Mouse (Mus musculus) E14TG2a.4 (cell line): ENCODE data around the gene Vax1.

Experiments
- H3K27me3 ChIP-seq: 2 replicates; pipeline ENCODE4 v1.6.1; 2014; ENCODE audit warnings: low read length, control low read depth; ENCODE audit not compliant: insufficient read depth
- H3K36me3 ChIP-seq: 2 replicates; pipeline ENCODE4 v1.6.1; 2014; ENCODE audit warnings: low read length, control low read depth; ENCODE audit not compliant: insufficient read depth
- H3K4me1 ChIP-seq: replicated peaks from 2 replicates; pipeline ENCODE4 v1.6.1; 2014; ENCODE audit warnings: low read depth, low read length, control low read depth
- H3K4me3 ChIP-seq: replicated peaks from 2 replicates; pipeline ENCODE4 v1.5.1; 2014; ENCODE audit warnings: mild to moderate bottlenecking, low read length
- H3K9me3 ChIP-seq: 2 replicates; pipeline ENCODE4 v1.6.1; 2014; ENCODE audit warnings: low read length, control low read depth
- CTCF ChIP-seq: conservative IDR thresholded peaks from 2 replicates; pipeline ENCODE4 v1.5.1; 2014; ENCODE audit warnings: low read length
- NANOG ChIP-seq: IDR thresholded peaks from 2 replicates; pipeline ENCODE4 v1.6.1; 2014; ENCODE audit warnings: borderline replicate concordance, low read length, mixed read lengths
- POU5F1 ChIP-seq: IDR thresholded peaks from 2 replicates; pipeline ENCODE4 v1.6.1; 2014; ENCODE audit warnings: low read length, borderline replicate concordance

The Vax1 gene

DNA sequence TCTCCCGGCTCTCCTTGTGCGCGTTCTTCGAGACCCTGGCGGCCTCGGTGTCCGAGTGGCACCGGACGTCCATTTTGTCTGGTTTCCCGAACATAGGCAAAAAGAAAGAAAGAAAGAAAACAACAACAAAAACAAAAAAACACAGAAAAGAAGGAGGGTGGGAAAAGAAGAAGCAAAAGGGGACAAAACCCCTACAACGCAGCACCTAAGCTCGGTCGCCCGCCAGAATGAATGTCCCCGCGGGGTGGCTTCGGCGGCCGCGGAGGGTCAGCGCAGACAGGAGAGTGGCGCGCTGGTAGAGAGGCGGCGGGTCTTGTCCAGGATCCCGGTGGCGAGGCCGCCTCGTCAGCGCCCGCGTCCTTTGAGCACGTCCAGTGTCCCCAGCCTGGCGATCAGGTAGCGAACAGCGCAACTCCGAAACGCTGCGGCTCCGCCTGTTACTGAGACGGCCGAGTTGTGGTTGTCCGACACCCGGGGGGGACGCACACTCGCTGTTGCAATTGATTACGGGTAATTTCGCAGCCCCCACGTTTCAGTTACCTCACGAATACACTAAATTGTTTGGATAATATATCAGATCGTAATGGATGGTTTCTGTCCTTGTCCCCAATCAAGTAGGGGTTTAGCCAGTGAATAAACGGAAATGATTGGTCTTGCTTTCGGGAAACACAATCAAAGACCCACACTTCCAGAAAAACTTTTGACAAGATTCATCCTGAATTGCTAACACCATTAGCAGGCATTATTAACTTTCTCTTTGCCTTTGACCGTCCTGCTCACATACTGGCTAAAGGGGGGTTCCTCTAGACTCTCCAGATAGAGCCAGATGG, at the start of gene Vax1:
Gene Vax1, minus strand, starts transcription at position 121 of the 830 bp plus-strand sequence.
- TF ChIP-seq CTCF (no peak), NANOG (no peak), POU5F1 (no peak)
- Histone ChIP-seq H3K36me3 (no peaks in the 10 kb centered on the region), H3K4me3 (peak within 1 kb of the TSS; percentile 74), H3K27me3 (peaks cover 94% of the 10 kb centered on the region), H3K9me3 (no peaks in the 10 kb centered on the region), H3K4me1 (peaks cover 51% of the 10 kb centered on the region)

DNA sequence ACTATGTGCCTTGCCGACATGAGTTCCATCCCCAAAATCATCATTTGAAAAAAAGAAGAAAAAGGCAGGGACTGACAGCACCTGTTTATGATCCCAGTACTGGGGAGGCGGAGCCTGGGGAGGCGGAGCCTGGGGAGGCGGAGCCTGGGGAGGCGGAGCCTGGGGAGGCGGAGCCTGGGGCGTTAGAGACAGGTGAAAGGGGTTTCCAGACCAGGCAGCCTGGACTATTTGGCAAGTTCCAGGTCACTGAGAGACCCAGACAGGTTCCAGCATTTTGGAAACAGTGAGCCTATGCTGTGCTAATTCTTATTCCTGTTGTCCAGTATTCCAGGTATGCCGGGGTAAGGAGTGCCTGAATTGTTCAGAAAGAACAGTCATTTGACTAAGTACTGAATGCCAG, 49.1 kb upstream of the Vax1 start, which contains the start of gene Kcnk18:
Gene Kcnk18, plus strand, starts transcription at position 224 of the 400 bp plus-strand sequence.
- no peaks in the 10 kb centered on the region for H3K36me3 ChIP-seq

GRCm38 (mm10) chr19:59216891-59217290, 47.0 kb upstream of the Vax1 start:
- Histone ChIP-seq H3K4me1 (peaks cover 18% of the 10 kb centered on the region), H3K36me3 (no peaks in the 10 kb centered on the region), H3K27me3 (peaks cover 14% of the 10 kb centered on the region; the same call in 1 of the 2 replicates), H3K4me3 (no peak overlapping the region), H3K9me3 (no peaks in the 10 kb centered on the region)
- TF ChIP-seq NANOG (no peak), CTCF (no peak), POU5F1 (no peak)

More for the DNA sequence above, 49.1 kb upstream of the Vax1 start, which contains the start of gene Kcnk18:
- TF ChIP-seq CTCF (no peak), POU5F1 (no peak), NANOG (no peak)
- Histone ChIP-seq H3K4me1 (peaks cover 18% of the 10 kb centered on the region), H3K9me3 (no peaks in the 10 kb centered on the region), H3K4me3 (peak within 1 kb of the TSS; percentile 69), H3K27me3 (peaks cover 14% of the 10 kb centered on the region; the same call in 1 of the 2 replicates)

DNA sequence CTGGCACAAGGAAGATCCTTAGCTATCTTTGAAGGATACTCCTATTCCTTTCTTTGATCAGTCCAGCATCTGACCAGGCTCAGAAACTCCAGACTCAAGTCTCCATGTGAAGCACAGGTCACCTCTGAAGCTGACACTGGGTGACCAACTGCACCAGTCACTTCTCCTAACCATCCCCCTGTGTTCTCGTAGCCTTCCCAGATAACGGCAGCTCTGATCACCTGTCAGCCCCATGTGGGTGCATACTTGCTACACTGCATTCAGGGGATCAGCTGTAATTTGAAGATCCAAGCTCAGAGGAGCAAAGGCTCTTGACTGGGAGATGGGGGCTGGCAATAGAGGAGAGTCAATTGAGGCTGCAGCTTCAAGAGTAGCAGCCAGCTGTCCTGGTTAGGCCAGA, 39.1 kb upstream of the Vax1 start:
- no peaks in the 10 kb centered on the region for H3K4me1 ChIP-seq
- no peak overlapping the region for H3K4me3 ChIP-seq
- H3K9me3 ChIP-seq, result no peaks in the 10 kb centered on the region
- H3K36me3 ChIP-seq, result no peaks in the 10 kb centered on the region
- H3K27me3 ChIP-seq, result peaks cover 6% of the 10 kb centered on the region; the same call in 1 of the 2 replicates
- no peak for TF ChIP-seq CTCF
- TF ChIP-seq NANOG, result no peak
- TF ChIP-seq POU5F1, result no peak

- no peak for TF ChIP-seq NANOG
- peak; percentile 66 for TF ChIP-seq CTCF
- Histone ChIP-seq H3K27me3 (peaks cover 6% of the 10 kb centered on the region), H3K4me3 (no peak overlapping the region), H3K9me3 (no peaks in the 10 kb centered on the region), H3K36me3 (no peaks in the 10 kb centered on the region), H3K4me1 (no peaks in the 10 kb centered on the region)
These were observed 38.6 kb upstream of the Vax1 start for GRCm38 (mm10) chr19:59208475-59208874.

- Histone ChIP-seq H3K27me3 (peaks cover 68% of the 10 kb centered on the region), H3K36me3 (no peaks in the 10 kb centered on the region), H3K4me3 (no peak overlapping the region), H3K9me3 (peaks cover 10% of the 10 kb centered on the region), H3K4me1 (peaks cover 19% of the 10 kb centered on the region; the same call in 1 of the 2 replicates)
- TF ChIP-seq CTCF, result peak; percentile 84
- no peak for TF ChIP-seq NANOG
These were observed 28.3 kb upstream of the Vax1 start for GRCm38 (mm10) chr19:59198161-59198560.

DNA sequence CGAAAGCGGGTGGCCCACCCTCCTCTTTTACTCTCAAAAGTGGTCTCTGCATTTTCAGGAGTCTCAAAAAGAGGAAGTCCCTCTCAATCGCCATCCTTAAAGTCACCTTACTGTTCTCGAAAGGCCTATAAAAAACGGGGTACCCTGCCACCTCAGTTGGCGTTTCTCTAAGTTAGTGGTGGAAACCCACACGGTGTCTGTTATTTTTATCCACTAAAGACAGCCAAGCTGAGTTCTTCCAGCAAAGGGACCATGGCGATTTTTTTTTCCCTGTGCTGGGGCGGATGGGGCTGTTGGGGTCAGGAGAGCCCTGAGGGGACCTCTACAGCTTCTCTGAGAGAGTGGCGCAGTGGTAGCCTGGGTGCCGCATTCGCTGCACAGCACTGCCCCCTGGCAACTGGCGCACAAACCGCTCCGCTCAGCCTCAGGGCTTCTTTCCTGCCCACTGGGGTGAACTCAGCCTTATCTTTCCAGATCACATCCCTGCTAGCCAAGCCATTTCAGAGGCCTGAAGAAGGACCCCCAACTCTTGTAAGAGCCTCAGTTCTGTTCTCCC, 26.3 kb upstream of the Vax1 start:
- H3K36me3 ChIP-seq, result no peaks in the 10 kb centered on the region
- no peak overlapping the region for H3K4me3 ChIP-seq
- H3K9me3 ChIP-seq, result peaks cover 10% of the 10 kb centered on the region
- H3K4me1 ChIP-seq, result peaks cover 19% of the 10 kb centered on the region; the same call in 1 of the 2 replicates
- H3K27me3 ChIP-seq, result peaks cover 81% of the 10 kb centered on the region
- TF ChIP-seq CTCF (peak; percentile 21), POU5F1 (no peak), NANOG (no peak)

GRCm38 (mm10) chr19:59195181-59195770, 25.4 kb upstream of the Vax1 start:
- peaks cover 90% of the 10 kb centered on the region for H3K27me3 ChIP-seq
- TF ChIP-seq NANOG (no peak), POU5F1 (no peak), CTCF (no peak)
- no peaks in the 10 kb centered on the region for H3K36me3 ChIP-seq
- H3K9me3 ChIP-seq, result peaks cover 10% of the 10 kb centered on the region
- H3K4me1 ChIP-seq, result peaks cover 26% of the 10 kb centered on the region
- H3K4me3 ChIP-seq, result no peak overlapping the region
